Mouse (Mus musculus): ENCODE results near the gene Suox. TPM values are rescaled to one million over a fixed set of nuclear protein-coding genes. Genes with fewer than 3 reads are reported as not detected.

Suox gene
- polyA plus RNA-seq, 2 experiments = 13.1 to 17.0 TPM

- no peak overlapping the region for H3K9ac ChIP-seq (ENCODE audit: low read depth, low read length, severe bottlenecking)
- ATAC-seq (ENCODE audit: low FRiP score, low read depth) (no peak), DNase-seq (ENCODE audit: low spot score) (no peak)
- 96% methylated on average over 9 of the region's 9 CpGs for WGBS
- no peak overlapping the region for H3K27ac ChIP-seq (replicated peaks; ENCODE audit: low read depth, low read length)
- peaks cover 7% of the 10 kb centered on the region for H3K4me1 ChIP-seq (ENCODE audit: control insufficient read depth, insufficient read depth, low read length)
- H3K36me3 ChIP-seq (ENCODE audit: control insufficient read depth, insufficient read depth, low read length) = peaks cover 5% of the 10 kb centered on the region
- H3K27me3 ChIP-seq (ENCODE audit: control insufficient read depth, insufficient read depth, low read length) = no peaks in the 10 kb centered on the region
- H3K9me3 ChIP-seq (ENCODE audit: control insufficient read depth, low read length) = no peaks in the 10 kb centered on the region
- H3K4me3 ChIP-seq (replicated peaks; ENCODE audit: low read length) = no peak overlapping the region
- TF ChIP-seq POLR2A (IDR thresholded peaks at IDR 0.05; ENCODE audit: borderline replicate concordance, extremely low read depth, insufficient read depth, insufficient read length) = no peak
- H3K4me2 ChIP-seq (replicated peaks; ENCODE audit: low read depth, low read length, severe bottlenecking) = no peak overlapping the region
Measured at GRCm38 (mm10) chr10:128671148-128671547, 2.7 kb downstream of the Suox start.

- H3K9ac ChIP-seq (ENCODE audit: low read depth, low read length, severe bottlenecking) = peak overlapping the region; percentile 69
- H3K4me3 ChIP-seq (replicated peaks; ENCODE audit: low read length) = peak overlapping the region; percentile 73
- TF ChIP-seq POLR2A (IDR thresholded peaks at IDR 0.05; ENCODE audit: borderline replicate concordance, extremely low read depth, insufficient read depth, insufficient read length) = 0 out of 2 replicates have a peak, but pooled peaks have one; percentile 31
- peaks cover 5% of the 10 kb centered on the region; the same call in 1 of the 2 replicates for H3K36me3 ChIP-seq (ENCODE audit: control insufficient read depth, insufficient read depth, low read length)
- 1% methylated on average over 34 of the region's 42 CpGs for WGBS
- H3K4me2 ChIP-seq (replicated peaks; ENCODE audit: low read depth, low read length, severe bottlenecking) = peak overlapping the region; percentile 81
- H3K9me3 ChIP-seq (ENCODE audit: control insufficient read depth, low read length) = no peaks in the 10 kb centered on the region
- ATAC-seq (ENCODE audit: low FRiP score, low read depth) = peak; percentile 73
- peaks cover 5% of the 10 kb centered on the region; the same call in 1 of the 2 replicates for H3K4me1 ChIP-seq (ENCODE audit: control insufficient read depth, insufficient read depth, low read length)
- peak overlapping the region; percentile 73 for H3K27ac ChIP-seq (replicated peaks; ENCODE audit: low read depth, low read length)
- DNase-seq (ENCODE audit: low spot score) = peak; percentile 48
- H3K27me3 ChIP-seq (ENCODE audit: control insufficient read depth, insufficient read depth, low read length) = no peaks in the 10 kb centered on the region
Measured at GRCm38 (mm10) chr10:128668790-128669672, 4.8 kb downstream of the Suox start.

GRCm38 (mm10) chr10:128665806-128666205, 8.1 kb downstream of the Suox start:
- Histone ChIP-seq H3K9ac (ENCODE audit: low read depth, low read length, severe bottlenecking) (no peak overlapping the region), H3K27me3 (ENCODE audit: control insufficient read depth, insufficient read depth, low read length) (no peaks in the 10 kb centered on the region), H3K4me2 (replicated peaks; ENCODE audit: low read depth, low read length, severe bottlenecking) (no peak overlapping the region), H3K4me3 (replicated peaks; ENCODE audit: low read length) (no peak overlapping the region), H3K9me3 (ENCODE audit: control insufficient read depth, low read length) (no peaks in the 10 kb centered on the region), H3K4me1 (ENCODE audit: control insufficient read depth, insufficient read depth, low read length) (no peaks in the 10 kb centered on the region), H3K27ac (replicated peaks; ENCODE audit: low read depth, low read length) (no peak overlapping the region), H3K36me3 (ENCODE audit: control insufficient read depth, insufficient read depth, low read length) (no peaks in the 10 kb centered on the region)
- TF ChIP-seq POLR2A (IDR thresholded peaks at IDR 0.05; ENCODE audit: borderline replicate concordance, extremely low read depth, insufficient read depth, insufficient read length) = no peak
- no peak for DNase-seq (ENCODE audit: low spot score)
- no peak for ATAC-seq (ENCODE audit: low FRiP score, low read depth)
- 98% methylated on average over 2 of the region's 2 CpGs for WGBS

- Histone ChIP-seq H3K27ac (replicated peaks; ENCODE audit: low read depth, low read length) (no peak overlapping the region), H3K4me1 (ENCODE audit: control insufficient read depth, insufficient read depth, low read length) (no peaks in the 10 kb centered on the region), H3K4me3 (replicated peaks; ENCODE audit: low read length) (no peak overlapping the region), H3K9me3 (ENCODE audit: control insufficient read depth, low read length) (no peaks in the 10 kb centered on the region), H3K36me3 (ENCODE audit: control insufficient read depth, insufficient read depth, low read length) (no peaks in the 10 kb centered on the region), H3K4me2 (replicated peaks; ENCODE audit: low read depth, low read length, severe bottlenecking) (no peak overlapping the region), H3K27me3 (ENCODE audit: control insufficient read depth, insufficient read depth, low read length) (no peaks in the 10 kb centered on the region), H3K9ac (ENCODE audit: low read depth, low read length, severe bottlenecking) (no peak overlapping the region)
- TF ChIP-seq POLR2A (IDR thresholded peaks at IDR 0.05; ENCODE audit: borderline replicate concordance, extremely low read depth, insufficient read depth, insufficient read length) = no peak
- DNase-seq (ENCODE audit: low spot score) (no peak), ATAC-seq (ENCODE audit: low FRiP score, low read depth) (no peak)
- WGBS = 88% methylated on average over 3 of the region's 3 CpGs
Measured at GRCm38 (mm10) chr10:128665307-128665706, 8.6 kb downstream of the Suox start.

GRCm38 (mm10) chr10:128664808-128665207, 9.1 kb downstream of the Suox start:
- H3K36me3 ChIP-seq (ENCODE audit: control insufficient read depth, insufficient read depth, low read length) = no peaks in the 10 kb centered on the region
- TF ChIP-seq POLR2A (IDR thresholded peaks at IDR 0.05; ENCODE audit: borderline replicate concordance, extremely low read depth, insufficient read depth, insufficient read length) = no peak
- H3K9ac ChIP-seq (ENCODE audit: low read depth, low read length, severe bottlenecking) = no peak overlapping the region
- ATAC-seq (ENCODE audit: low FRiP score, low read depth) (no peak), DNase-seq (ENCODE audit: low spot score) (no peak)
- H3K27me3 ChIP-seq (ENCODE audit: control insufficient read depth, insufficient read depth, low read length) = no peaks in the 10 kb centered on the region
- no peak overlapping the region for H3K27ac ChIP-seq (replicated peaks; ENCODE audit: low read depth, low read length)
- H3K4me3 ChIP-seq (replicated peaks; ENCODE audit: low read length) = no peak overlapping the region
- no peaks in the 10 kb centered on the region for H3K4me1 ChIP-seq (ENCODE audit: control insufficient read depth, insufficient read depth, low read length)
- no peaks in the 10 kb centered on the region for H3K9me3 ChIP-seq (ENCODE audit: control insufficient read depth, low read length)
- 69% methylated on average over 3 of the region's 3 CpGs for WGBS
- no peak overlapping the region for H3K4me2 ChIP-seq (replicated peaks; ENCODE audit: low read depth, low read length, severe bottlenecking)
